Mouse (Mus musculus): ENCODE results near the gene Mtg2.

- no peak for TF ChIP-seq UBTF (IDR thresholded peaks at IDR 0.05; ENCODE audit: low read depth, low read length)
- TF ChIP-seq CTCF (conservative IDR thresholded peaks at IDR 0.05 in 1 of 2, IDR thresholded peaks at IDR 0.05 in 1 of 2; ENCODE audit: low read depth in 2 of 2, low read length in 2 of 2) = no peak
- TF ChIP-seq MAX (IDR thresholded peaks at IDR 0.05; ENCODE audit: low read length) = no peak
- TF ChIP-seq ZMIZ1 (IDR thresholded peaks at IDR 0.05; ENCODE audit: low read depth, low read length) = no peak
- no peak for TF ChIP-seq EP300 (IDR thresholded peaks at IDR 0.05; ENCODE audit: low read length)
- no peak for TF ChIP-seq IRF4 (IDR thresholded peaks at IDR 0.05; ENCODE audit: low read depth, low read length)
- TF ChIP-seq GABPA (IDR thresholded peaks at IDR 0.05; ENCODE audit: insufficient replicate concordance, low read depth, low read length) = no peak
- TF ChIP-seq SMC3 (IDR thresholded peaks at IDR 0.05; ENCODE audit: low read depth, low read length) = no peak
- TF ChIP-seq USF2 (conservative IDR thresholded peaks at IDR 0.05; ENCODE audit: low read depth, low read length) = no peak
- TF ChIP-seq ZC3H11A (IDR thresholded peaks at IDR 0.05; ENCODE audit: low read depth, low read length) = no peak
- no peak for TF ChIP-seq MAFK (IDR thresholded peaks at IDR 0.05; ENCODE audit: insufficient replicate concordance, low read length)
- TF ChIP-seq KAT2A (IDR thresholded peaks at IDR 0.05; ENCODE audit: insufficient replicate concordance, low read length) = no peak
- no peak for TF ChIP-seq POLR2A (IDR thresholded peaks at IDR 0.05; ENCODE audit: low read depth, low read length)
- no peak for TF ChIP-seq MEF2A (IDR thresholded peaks at IDR 0.05; ENCODE audit: borderline replicate concordance, low read depth, low read length)
Measured at GRCm38 (mm10) chr2:180105441-180106190, 35.2 kb downstream of the Mtg2 start.
